Comparison of ENCODE assay signal across 14 mouse cellular contexts in the genomic region with DNA sequence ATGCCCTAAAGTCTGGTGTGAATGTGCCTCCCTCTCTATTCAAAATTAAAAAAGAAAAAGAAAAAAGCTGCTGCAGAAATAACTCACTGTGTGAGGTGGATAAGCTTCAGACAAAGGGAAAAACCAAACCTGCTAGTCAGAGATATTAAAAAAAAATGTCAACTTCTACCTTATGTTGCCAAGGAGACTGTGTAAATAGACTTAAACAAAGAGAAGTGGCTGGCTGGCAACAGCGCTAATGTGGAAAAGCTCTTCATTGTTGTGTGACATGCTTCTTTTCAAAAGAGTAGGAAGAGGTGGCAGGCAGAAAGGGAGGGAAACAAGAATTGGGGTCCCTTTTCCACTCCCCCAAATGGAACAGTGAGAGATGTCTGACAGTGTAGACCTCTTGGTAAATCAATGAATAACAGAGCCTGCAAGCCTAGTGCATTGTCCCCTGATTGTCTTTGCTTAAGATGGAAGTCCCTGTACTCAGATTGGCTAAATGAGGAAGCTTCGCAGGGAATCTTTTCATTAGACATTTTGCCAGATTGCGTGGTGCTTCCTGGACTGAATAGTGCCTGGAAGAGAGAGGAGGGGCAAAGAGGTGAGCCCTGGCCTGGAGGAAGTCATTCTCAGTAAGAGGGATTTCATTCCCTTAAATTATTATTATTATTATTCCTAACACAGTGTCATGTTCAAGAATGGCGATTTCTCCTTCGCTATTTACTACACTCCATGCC. TPM values are rescaled to one million over a fixed set of nuclear protein-coding genes. Genes with fewer than 3 reads are reported as not detected.
DNase-seq lines count a peak whose midpoint lies in the region; ATAC-seq and TF ChIP-seq lines count a peak whose summit lies in the region.
"Had no signal": no experiment of that assay in that cellular context is flagged by ENCODE, and none has a peak within 500 bp of the region (broad histone marks: within the 10 kb centered on the region; RNA-seq: fewer than 3 reads in every experiment).

No protein-coding gene starts in this region.

- H3K4me3 ChIP-seq in intestine, embryonic 15.5 days (replicated peaks), result no peak overlapping the region
- no peak overlapping the region for H3K4me3 ChIP-seq in midbrain, embryonic 12.5 days
- H3K4me3 ChIP-seq in left cerebral cortex, adult 2 months, result no peak overlapping the region

- no peak overlapping the region for H3K27ac ChIP-seq in intestine, embryonic 15.5 days
- H3K27ac ChIP-seq in midbrain, embryonic 12.5 days (replicated peaks), result no peak overlapping the region
- H3K27ac ChIP-seq in left cerebral cortex, adult 2 months, result no peak overlapping the region
- H3K27ac ChIP-seq: macrophage had no signal

- intact Hi-C loops in left cerebral cortex, adult 2 months (cut with DNase I), result loop anchor here (5.0 kb wide), 1 partner anchor 81 kb away; no protein-coding TSS in a partner anchor

- WGBS in intestine, embryonic 15.5 days, result 73% methylated on average over 5 of the region's 5 CpGs
- WGBS in midbrain, embryonic 12.5 days, result 46% methylated on average over 5 of the region's 5 CpGs

- H3K4me2 ChIP-seq in intestine, embryonic 15.5 days (replicated peaks), result no peak overlapping the region
- H3K4me2 ChIP-seq in midbrain, embryonic 12.5 days (replicated peaks), result no peak overlapping the region

- TF ChIP-seq POLR2A in brain, embryonic 14.5 days (IDR thresholded peaks at IDR 0.05; ENCODE audit: borderline replicate concordance, extremely low read depth, insufficient read depth, insufficient read length, poor library complexity, severe bottlenecking), result no peak

- no peaks in the 10 kb centered on the region for H3K36me3 ChIP-seq in intestine, embryonic 15.5 days
- H3K36me3 ChIP-seq in midbrain, embryonic 12.5 days, result no peaks in the 10 kb centered on the region

- ATAC-seq in intestine, embryonic 15.5 days, result peak; percentile 63
- peak; percentile 54 for ATAC-seq in midbrain, embryonic 12.5 days (ENCODE audit: low FRiP score, low read depth)
- ATAC-seq in frontal cortex, adult (ENCODE audit: low TSS enrichment), result no peak

- DNase-seq in embryo, embryonic 10.5 days (ENCODE audit: low spot score), result peak; percentile 23
- no peak for DNase-seq in embryo, embryonic 9.5 days (ENCODE audit: extremely low spot score)
- peak; percentile 75 for DNase-seq in brain, embryonic 14.5 days (ENCODE audit: low read depth)
- DNase-seq in thymus, postnatal 36 days, result no peak
- no peak for DNase-seq in left cerebral cortex, adult 2 months (ENCODE audit: extremely low spot score in 1 of 2, low spot score in 2 of 2)
- DNase-seq: B cell, adult 2 months; kidney, adult 2 months had no signal

- no peaks in the 10 kb centered on the region for H3K27me3 ChIP-seq in intestine, embryonic 15.5 days (replicated peaks)
- peaks cover 9% of the 10 kb centered on the region for H3K27me3 ChIP-seq in midbrain, embryonic 12.5 days

- no peak for TF ChIP-seq CTCF in brain, embryonic 14.5 days (IDR thresholded peaks at IDR 0.05; ENCODE audit: borderline replicate concordance, extremely low read depth, insufficient read depth, insufficient read length)
- TF ChIP-seq CTCF in left cerebral cortex, adult 2 months (IDR thresholded peaks at IDR 0.05), result no peak

- no peaks in the 10 kb centered on the region for H3K9me3 ChIP-seq in intestine, embryonic 15.5 days
- H3K9me3 ChIP-seq in midbrain, embryonic 12.5 days, result no peaks in the 10 kb centered on the region

- H3K9ac ChIP-seq in intestine, embryonic 15.5 days, result no peak overlapping the region
- H3K9ac ChIP-seq in midbrain, embryonic 12.5 days (replicated peaks), result no peak overlapping the region

- H3K4me1 ChIP-seq in intestine, embryonic 15.5 days (replicated peaks), result no peaks in the 10 kb centered on the region
- peaks cover 7% of the 10 kb centered on the region; the same call in 1 of the 2 replicates for H3K4me1 ChIP-seq in midbrain, embryonic 12.5 days

RNA-seq across cellular contexts. Expression of a gene that starts 59.3 kb away (rescaled TPM):
- polyA plus RNA-seq in brain, embryonic 14.5 days (2012; rRNA removed), result not detected in 2 replicates
- polyA plus RNA-seq in intestine, embryonic 15.5 days (2015; fragmentation: Nextera tagmentation; extraction: Ambion mirVana), result not detected in 2 replicates
- polyA plus RNA-seq in midbrain, embryonic 12.5 days (2016; fragmentation: Nextera tagmentation; extraction: Ambion mirVana), result not detected in 2 replicates
- total RNA-seq in left cerebral cortex, adult 2 months (2021), result not detected
- total RNA-seq: neutrophil, adult 5-6 weeks had no signal
- polyA plus RNA-seq: cortical plate, adult 2 months; kidney, adult 2 months; macrophage; spleen, adult 2 months had no signal

Comparison
In these comparisons a context has a peak if more than half of its experiments do, and no peak if none do; other contexts are left out.
1. DNase-seq: peak in embryo, embryonic 10.5 days (single experiment) and brain, embryonic 14.5 days (single experiment); none in embryo, embryonic 9.5 days (single experiment), thymus, postnatal 36 days (0 of 2) and left cerebral cortex, adult 2 months (0 of 2).